Mouse (Mus musculus) C2C12 (cell line): Measurements from ENCODE around the gene Tfe3.

Experiments used
- CEBPB ChIP-seq: IDR thresholded peaks from one replicate; pipeline ENCODE4 v1.6.1; 2011; ENCODE audit warnings: low read depth, mild to moderate bottlenecking, control low read depth, moderate library complexity
- CTCF ChIP-seq: IDR thresholded peaks from one replicate; pipeline ENCODE4 v1.5.1; 2011; ENCODE audit not compliant: control insufficient read depth, insufficient read depth, insufficient read length
- FOSL1 ChIP-seq: IDR thresholded peaks from one replicate; pipeline ENCODE4 v1.8.0; 2011; ENCODE audit warnings: mild to moderate bottlenecking, low read length; ENCODE audit not compliant: poor library complexity, insufficient read depth, severe bottlenecking
- MAX ChIP-seq: IDR thresholded peaks from one replicate; pipeline ENCODE4 v1.6.1; 2011; ENCODE audit warnings: mild to moderate bottlenecking, control low read depth

- no peak for TF ChIP-seq CTCF
- TF ChIP-seq CEBPB: no peak
- no peak for TF ChIP-seq MAX
- TF ChIP-seq FOSL1: no peak
Observed at GRCm38 (mm10) chrX:7769302-7770017, 7.1 kb downstream of the Tfe3 start.
